Mouse (Mus musculus) liver, embryonic 12.5 days (tissue): ENCODE results near the gene Btn1a1. TPM values are rescaled to one million over a fixed set of nuclear protein-coding genes. Genes with fewer than 3 reads are reported as not detected.
A peak's percentile ranks its signal among the peaks of the same experiment; 100 is the strongest.

ENCODE experiments used
- ATAC-seq: fragments of 200-750 bp; cut with Nextera tagmentation; 2 replicates; pipeline ENCODE4 v1.8.0; 2017; ENCODE audit warnings: moderate number of reproducible peaks, mild to moderate bottlenecking, moderate library complexity
- H3K27ac ChIP-seq: fragments of 300-500 bp; sonication (generic); 2 replicates; pipeline ENCODE4 v1.5.1; 2016; ENCODE audit warnings: mild to moderate bottlenecking
- H3K27me3 ChIP-seq: fragments of 300-500 bp; sonication (generic); replicated peaks from 2 replicates; pipeline ENCODE4 v1.6.1; 2016; ENCODE audit warnings: mild to moderate bottlenecking, moderate library complexity
- H3K36me3 ChIP-seq: fragments of 300-500 bp; sonication (generic); 2 replicates; pipeline ENCODE4 v1.6.1; 2016; ENCODE audit warnings: mild to moderate bottlenecking, moderate library complexity
- H3K4me1 ChIP-seq: fragments of 300-500 bp; sonication (generic); 2 replicates; pipeline ENCODE4 v1.6.1; 2016
- H3K4me2 ChIP-seq: fragments of 300-500 bp; sonication (generic); 2 replicates; pipeline ENCODE4 v1.6.1; 2016; ENCODE audit warnings: mild to moderate bottlenecking, moderate library complexity
- H3K4me3 ChIP-seq: fragments of 300-500 bp; sonication (generic); 2 replicates; pipeline ENCODE4 v1.5.1; 2016; ENCODE audit warnings: mild to moderate bottlenecking, moderate library complexity
- H3K9ac ChIP-seq: fragments of 300-500 bp; sonication (generic); 2 replicates; pipeline ENCODE4 v1.6.1; 2016; ENCODE audit warnings: mild to moderate bottlenecking, moderate library complexity
- H3K9me3 ChIP-seq: fragments of 300-500 bp; sonication (generic); replicated peaks from 2 replicates; pipeline ENCODE4 v1.6.1; 2016; ENCODE audit warnings: mild to moderate bottlenecking, moderate library complexity
- WGBS: fragments of 180-500 bp; shearing (Covaris S2); methylation state at CpG from one replicate; pipeline ENCODE4 v1.1.7; 2016; ENCODE audit not compliant: insufficient replicate concordance; 5-methylcytosine and 5-hydroxymethylcytosine counted together
- polyA plus RNA-seq: library from polyadenylated mRNA; unstranded; fragments of >200 nt; fragmentation: Nextera tagmentation; extraction: Ambion mirVana; gene quantifications from 2 replicates; pipeline ENCODE4 v1.2.1, GENCODE M21; 2016

Btn1a1 gene
- polyA plus RNA-seq, 1 experiment from 2014 or later = 1.9 TPM

GRCm38 (mm10) chr13:23449235-23450095 is 16.2 kb downstream of the Btn1a1 start:
- Histone ChIP-seq H3K4me1 (peaks cover 35% of the 10 kb centered on the region), H3K4me2 (peak overlapping the region; percentile 75), H3K27ac (peak overlapping the region; percentile 85), H3K9ac (peak overlapping the region; percentile 76), H3K4me3 (peak overlapping the region; percentile 63), H3K36me3 (no peaks in the 10 kb centered on the region), H3K9me3 (no peaks in the 10 kb centered on the region), H3K27me3 (no peaks in the 10 kb centered on the region)
- peak; percentile 36 for ATAC-seq
- WGBS = under 1% methylated on average over 24 of the region's 24 CpGs

- H3K27ac ChIP-seq = peak overlapping the region; percentile 85
- H3K27me3 ChIP-seq = no peaks in the 10 kb centered on the region
- peaks cover 42% of the 10 kb centered on the region for H3K4me1 ChIP-seq
- ATAC-seq = no peak
- H3K4me3 ChIP-seq = peak overlapping the region; percentile 63
- peak overlapping the region; percentile 76 for H3K9ac ChIP-seq
- no peaks in the 10 kb centered on the region for H3K36me3 ChIP-seq
- 21% methylated on average over 3 of the region's 3 CpGs for WGBS
- no peaks in the 10 kb centered on the region for H3K9me3 ChIP-seq
- H3K4me2 ChIP-seq = peak overlapping the region; percentile 75
These were observed 16.9 kb downstream of the Btn1a1 start for GRCm38 (mm10) chr13:23448758-23449157.

- Histone ChIP-seq H3K4me1 (peaks cover 44% of the 10 kb centered on the region), H3K27me3 (no peaks in the 10 kb centered on the region), H3K4me2 (peak overlapping the region; percentile 86), H3K9me3 (no peaks in the 10 kb centered on the region), H3K4me3 (peak overlapping the region; percentile 73), H3K9ac (peak overlapping the region; percentile 78), H3K27ac (peak overlapping the region; percentile 93), H3K36me3 (no peaks in the 10 kb centered on the region)
- ATAC-seq = peak; percentile 38
- under 1% methylated on average over 16 of the region's 16 CpGs for WGBS
These were observed 19.2 kb downstream of the Btn1a1 start for GRCm38 (mm10) chr13:23446498-23446952.

GRCm38 (mm10) chr13:23445561-23446320 is 20.0 kb downstream of the Btn1a1 start:
- H3K4me2 ChIP-seq = peak overlapping the region; percentile 86
- H3K9ac ChIP-seq = peak overlapping the region; percentile 86
- peak overlapping the region; percentile 93 for H3K27ac ChIP-seq
- H3K9me3 ChIP-seq = no peaks in the 10 kb centered on the region
- H3K4me1 ChIP-seq = peaks cover 37% of the 10 kb centered on the region
- peak; percentile 86 for ATAC-seq
- H3K36me3 ChIP-seq = no peaks in the 10 kb centered on the region
- H3K4me3 ChIP-seq = peak overlapping the region; percentile 73
- no peaks in the 10 kb centered on the region for H3K27me3 ChIP-seq
- WGBS = under 1% methylated on average over 55 of the region's 55 CpGs

GRCm38 (mm10) chr13:23445156-23445555 is 20.5 kb downstream of the Btn1a1 start:
- WGBS = 7% methylated on average over 10 of the region's 10 CpGs
- ATAC-seq = no peak

GRCm38 (mm10) chr13:23444451-23444850 is 21.2 kb downstream of the Btn1a1 start:
- ATAC-seq = no peak
- H3K27ac ChIP-seq = peak overlapping the region; percentile 77
- no peaks in the 10 kb centered on the region for H3K36me3 ChIP-seq
- H3K4me2 ChIP-seq = peak overlapping the region; percentile 86
- WGBS = 31% methylated on average over 5 of the region's 5 CpGs
- 0 out of 2 replicates have a peak overlapping the region, but pooled peaks have one; percentile 27 for H3K9ac ChIP-seq
- peak overlapping the region; percentile 73; the same call in 1 of the 2 replicates for H3K4me3 ChIP-seq
- H3K4me1 ChIP-seq = peaks cover 43% of the 10 kb centered on the region
- H3K27me3 ChIP-seq = no peaks in the 10 kb centered on the region
- H3K9me3 ChIP-seq = no peaks in the 10 kb centered on the region

More at GRCm38 (mm10) chr13:23445156-23445555, 20.5 kb downstream of the Btn1a1 start:
- Histone ChIP-seq H3K9ac (peak overlapping the region; percentile 86), H3K27ac (peak overlapping the region; percentile 93), H3K9me3 (no peaks in the 10 kb centered on the region), H3K4me2 (peak overlapping the region; percentile 86), H3K4me1 (peaks cover 37% of the 10 kb centered on the region), H3K4me3 (peak overlapping the region; percentile 73), H3K36me3 (no peaks in the 10 kb centered on the region), H3K27me3 (no peaks in the 10 kb centered on the region)

GRCm38 (mm10) chr13:23439901-23440300 is 25.8 kb downstream of the Btn1a1 start:
- H3K27me3 ChIP-seq = no peaks in the 10 kb centered on the region
- no peak overlapping the region for H3K27ac ChIP-seq
- ATAC-seq = no peak
- no peaks in the 10 kb centered on the region for H3K9me3 ChIP-seq
- no peaks in the 10 kb centered on the region for H3K36me3 ChIP-seq
- no peak overlapping the region for H3K9ac ChIP-seq
- WGBS = 68% methylated on average over 10 of the region's 10 CpGs
- peaks cover 40% of the 10 kb centered on the region for H3K4me1 ChIP-seq
- H3K4me3 ChIP-seq = no peak overlapping the region
- no peak overlapping the region for H3K4me2 ChIP-seq

- peaks cover 40% of the 10 kb centered on the region for H3K4me1 ChIP-seq
- H3K36me3 ChIP-seq = no peaks in the 10 kb centered on the region
- peak overlapping the region; percentile 72 for H3K4me3 ChIP-seq
- no peaks in the 10 kb centered on the region for H3K9me3 ChIP-seq
- no peak for ATAC-seq
- peak overlapping the region; percentile 71; the same call in 1 of the 2 replicates for H3K27ac ChIP-seq
- WGBS = under 1% methylated on average over 7 of the region's 7 CpGs
- peak overlapping the region; percentile 66 for H3K9ac ChIP-seq
- peak overlapping the region; percentile 88 for H3K4me2 ChIP-seq
- H3K27me3 ChIP-seq = no peaks in the 10 kb centered on the region
These were observed 27.2 kb downstream of the Btn1a1 start for GRCm38 (mm10) chr13:23438521-23438920.

- under 1% methylated on average over 17 of the region's 17 CpGs for WGBS
- H3K9me3 ChIP-seq = no peaks in the 10 kb centered on the region
- H3K4me2 ChIP-seq = peak overlapping the region; percentile 88
- peak; percentile 82 for ATAC-seq
- no peaks in the 10 kb centered on the region for H3K27me3 ChIP-seq
- peaks cover 44% of the 10 kb centered on the region for H3K4me1 ChIP-seq
- H3K27ac ChIP-seq = peak overlapping the region; percentile 87
- no peaks in the 10 kb centered on the region for H3K36me3 ChIP-seq
- H3K9ac ChIP-seq = peak overlapping the region; percentile 75
- H3K4me3 ChIP-seq = peak overlapping the region; percentile 72
These were observed 27.8 kb downstream of the Btn1a1 start for GRCm38 (mm10) chr13:23437908-23438307.

- H3K4me3 ChIP-seq = peak overlapping the region; percentile 72
- under 1% methylated on average over 32 of the region's 32 CpGs for WGBS
- no peaks in the 10 kb centered on the region for H3K27me3 ChIP-seq
- H3K36me3 ChIP-seq = no peaks in the 10 kb centered on the region
- peak overlapping the region; percentile 88 for H3K4me2 ChIP-seq
- ATAC-seq = peak; percentile 32
- no peaks in the 10 kb centered on the region for H3K9me3 ChIP-seq
- H3K4me1 ChIP-seq = peaks cover 41% of the 10 kb centered on the region
- peak overlapping the region; percentile 75 for H3K9ac ChIP-seq
- H3K27ac ChIP-seq = peak overlapping the region; percentile 87
These were observed 28.6 kb downstream of the Btn1a1 start for GRCm38 (mm10) chr13:23436861-23437822.

GRCm38 (mm10) chr13:23436231-23436661 is 29.5 kb downstream of the Btn1a1 start:
- Histone ChIP-seq H3K4me1 (peaks cover 41% of the 10 kb centered on the region), H3K4me2 (peak overlapping the region; percentile 88), H3K27me3 (no peaks in the 10 kb centered on the region), H3K36me3 (no peaks in the 10 kb centered on the region), H3K9ac (peak overlapping the region; percentile 75), H3K27ac (no peak overlapping the region), H3K4me3 (peak overlapping the region; percentile 72), H3K9me3 (no peaks in the 10 kb centered on the region)
- WGBS = under 1% methylated on average over 11 of the region's 11 CpGs
- no peak for ATAC-seq
